Mouse (Mus musculus) ES-E14 (cell line): ENCODE measurements at regions not wholly inside any gene's neighbourhood (a gene's known extent, or its start where the extent isn't known, plus 50 kb on each side); places are given as distances from the start of the nearest gene placed in this dataset.

Experiments used
- DNase-seq: peaks from one replicate; pipeline ENCODE4 v3.0.0-alpha.2; 2013; ENCODE audit warnings: low read depth, low spot score
- H3K27ac ChIP-seq: 2 replicates; pipeline ENCODE4 v1.5.1; 2012; ENCODE audit warnings: low read depth, mild to moderate bottlenecking, low read length, moderate library complexity, mixed read lengths; ENCODE audit not compliant: poor library complexity, insufficient read depth, severe bottlenecking
- H3K36me3 ChIP-seq: 2 replicates; pipeline ENCODE4 v1.6.1; 2012; ENCODE audit warnings: mild to moderate bottlenecking, low read length, moderate library complexity, mixed read lengths; ENCODE audit not compliant: control insufficient read depth, poor library complexity, insufficient read depth, severe bottlenecking
- H3K4me1 ChIP-seq, 2 experiments: fragments of 150-350 bp in 1 of 2; sonication (generic) in 1 of 2; 2 replicates each; pipeline ENCODE4 v1.6.1; 2012; ENCODE audit warnings: low read length in 2 of 2, mild to moderate bottlenecking in 1 of 2, mixed read lengths in 1 of 2; ENCODE audit not compliant: control insufficient read depth in 2 of 2, insufficient read depth in 2 of 2, poor library complexity in 1 of 2
- H3K4me3 ChIP-seq, 2 experiments: fragments of 150-350 bp in 1 of 2; sonication (generic) in 1 of 2; 2 replicates each; pipeline ENCODE4 v1.5.1; 2012; ENCODE audit warnings: low read length in 2 of 2, low read depth in 1 of 2, mild to moderate bottlenecking in 1 of 2, mixed read lengths in 1 of 2; ENCODE audit not compliant: insufficient read depth in 1 of 2, poor library complexity in 1 of 2, severe bottlenecking in 1 of 2
- H3K9ac ChIP-seq: 2 replicates; pipeline ENCODE4 v1.6.1; 2012; ENCODE audit warnings: low read depth, mild to moderate bottlenecking, low read length, mixed read lengths; ENCODE audit not compliant: poor library complexity, insufficient read depth, severe bottlenecking
- H3K9me3 ChIP-seq: fragments of 150-350 bp; sonication (generic); 2 replicates; pipeline ENCODE4 v1.6.1; 2012; ENCODE audit warnings: low read depth, mild to moderate bottlenecking, low read length; ENCODE audit not compliant: control insufficient read depth, insufficient read depth
- CHD2 ChIP-seq: IDR thresholded peaks from 2 replicates; pipeline ENCODE4 v1.6.1; 2014; ENCODE audit warnings: mild to moderate bottlenecking, low read depth, low read length, inconsistent platforms
- HCFC1 ChIP-seq: IDR thresholded peaks from 2 replicates; pipeline ENCODE4 v1.6.1; 2012; ENCODE audit warnings: low read length, inconsistent platforms, borderline replicate concordance; ENCODE audit not compliant: insufficient read depth
- MAFK ChIP-seq: IDR thresholded peaks from 2 replicates; pipeline ENCODE4 v1.6.1; 2014; ENCODE audit warnings: mild to moderate bottlenecking, low read depth, low read length, inconsistent platforms; ENCODE audit not compliant: insufficient read depth
- ZC3H11A ChIP-seq: IDR thresholded peaks from 2 replicates; pipeline ENCODE4 v1.6.1; 2012; ENCODE audit warnings: low read depth, mild to moderate bottlenecking, inconsistent platforms, low read length, borderline replicate concordance
- ZNF384 ChIP-seq: IDR thresholded peaks from 2 replicates; pipeline ENCODE4 v1.6.1; 2012; ENCODE audit warnings: low read depth, low read length, inconsistent platforms
- in situ Hi-C, 2 experiments: fragments of 600-800 bp; cut with MboI; formaldehyde crosslinking; loops; one replicate each; pipeline ENCODE4 v1.15.1; 2025; ENCODE audit warnings: low sequenced_read_pairs in 2 of 2, inconsistent platforms in 1 of 2; ENCODE audit not compliant: unreplicated experiment in 2 of 2

GRCm38 (mm10) chr9:68347426-68347825, 306.2 kb upstream of the Rora start:
- Histone ChIP-seq H3K9ac (no peak overlapping the region), H3K4me1 (no peaks in the 10 kb centered on the region), H3K9me3 (no peaks in the 10 kb centered on the region), H3K36me3 (no peaks in the 10 kb centered on the region), H3K4me3 (no peak overlapping the region), H3K27ac (no peak overlapping the region)
- in situ Hi-C loops, result no loop called here
- TF ChIP-seq ZC3H11A, result no peak
- no peak for TF ChIP-seq ZNF384
- DNase-seq, result no peak

GRCm38 (mm10) chr9:68351466-68351865, 302.1 kb upstream of the Rora start:
- Histone ChIP-seq H3K4me1 (no peaks in the 10 kb centered on the region), H3K9me3 (no peaks in the 10 kb centered on the region), H3K9ac (no peak overlapping the region), H3K36me3 (no peaks in the 10 kb centered on the region), H3K4me3 (no peak overlapping the region), H3K27ac (no peak overlapping the region)
- DNase-seq, result no peak
- in situ Hi-C loops, result no loop called here
- TF ChIP-seq CHD2, result no peak
- no peak for TF ChIP-seq HCFC1
- no peak for TF ChIP-seq MAFK
- TF ChIP-seq ZNF384, result no peak
- no peak for TF ChIP-seq ZC3H11A

- Histone ChIP-seq H3K4me3 (no peak overlapping the region), H3K9me3 (no peaks in the 10 kb centered on the region), H3K36me3 (no peaks in the 10 kb centered on the region), H3K9ac (no peak overlapping the region), H3K4me1 (no peaks in the 10 kb centered on the region), H3K27ac (no peak overlapping the region)
- no peak for DNase-seq
- in situ Hi-C loops, result no loop called here
- TF ChIP-seq HCFC1 (no peak), CHD2 (no peak), MAFK (no peak), ZC3H11A (no peak), ZNF384 (no peak)
These were observed 299.1 kb upstream of the Rora start for GRCm38 (mm10) chr9:68354470-68354869.

- no peak overlapping the region for H3K9ac ChIP-seq
- TF ChIP-seq CHD2 (no peak), ZC3H11A (no peak), MAFK (no peak), ZNF384 (no peak), HCFC1 (no peak)
- DNase-seq, result no peak
- H3K9me3 ChIP-seq, result no peaks in the 10 kb centered on the region
- no peak overlapping the region for H3K4me3 ChIP-seq
- H3K4me1 ChIP-seq, result no peaks in the 10 kb centered on the region
- no peaks in the 10 kb centered on the region for H3K36me3 ChIP-seq
- in situ Hi-C loops, result no loop called here
- no peak overlapping the region for H3K27ac ChIP-seq
These were observed 297.5 kb upstream of the Rora start for GRCm38 (mm10) chr9:68356078-68356477.

GRCm38 (mm10) chr9:68357231-68357630, 296.4 kb upstream of the Rora start:
- no peaks in the 10 kb centered on the region for H3K36me3 ChIP-seq
- no peaks in the 10 kb centered on the region for H3K9me3 ChIP-seq
- H3K27ac ChIP-seq, result no peak overlapping the region
- TF ChIP-seq ZNF384, result no peak
- TF ChIP-seq MAFK, result no peak
- no peak for TF ChIP-seq HCFC1
- TF ChIP-seq ZC3H11A, result no peak
- no peak for TF ChIP-seq CHD2
- H3K4me3 ChIP-seq, result no peak overlapping the region
- H3K4me1 ChIP-seq, result no peaks in the 10 kb centered on the region
- DNase-seq, result no peak
- in situ Hi-C loops, result no loop called here
- H3K9ac ChIP-seq, result no peak overlapping the region
